Mouse (Mus musculus) left cerebral cortex, postnatal 36 days (tissue): Measurements from ENCODE around the gene 4921509C19Rik. TPM values are rescaled to one million over a fixed set of nuclear protein-coding genes. Genes with fewer than 3 reads are reported as not detected.
"Not testable (repeated sequence)": the region's sequence is repeated elsewhere in the genome, so short reads cannot be mapped to it uniquely, and the experiment has no call there.

Experiments used
- DNase-seq, 2 experiments: peaks; one replicate each; pipeline ENCODE4 v3.0.0; 2021 to 2022; ENCODE audit warnings: low spot score in 2 of 2, mixed read lengths in 1 of 2
- intact Hi-C: fragments of 180-260 bp; cut with DNase I; formaldehyde crosslinking; loops from one replicate; pipeline ENCODE4 v1.15.1; 2025
- total RNA-seq, 2 experiments: library from RNA; stranded (reverse); gene quantifications; 2 replicates each; pipeline ENCODE4 v1.2.3; 2021

4921509C19Rik gene
- not detected for total RNA-seq

- DNase-seq, intact Hi-C loops: not testable (repeated sequence)
These were observed at the start of gene 4921509C19Rik for GRCm38 (mm10) chr2:151476053-151476452. Gene 4921509C19Rik (minus strand): TSS chr2:151476153.

GRCm38 (mm10) chr2:151525520-151525919 lies 49.6 kb upstream of the 4921509C19Rik start:
- no peak for DNase-seq
- intact Hi-C loops, result no loop called here

- peak in 1 of 2 experiments; percentile 16 for DNase-seq
- intact Hi-C loops, result no loop called here
These were observed 48.5 kb upstream of the 4921509C19Rik start for GRCm38 (mm10) chr2:151524324-151525041.

GRCm38 (mm10) chr2:151519000-151519399 lies 43.0 kb upstream of the 4921509C19Rik start:
- no peak for DNase-seq
- intact Hi-C loops, result no loop called here

- peak; percentile 34 to 54 for DNase-seq
- intact Hi-C loops, result no loop called here
These were observed 37.8 kb upstream of the 4921509C19Rik start for GRCm38 (mm10) chr2:151513525-151514285.

GRCm38 (mm10) chr2:151512199-151512598 lies 36.2 kb upstream of the 4921509C19Rik start:
- intact Hi-C loops, result no loop called here
- DNase-seq, result peak; percentile 23 to 58

GRCm38 (mm10) chr2:151504226-151504625 lies 28.3 kb upstream of the 4921509C19Rik start:
- intact Hi-C loops, result no loop called here

GRCm38 (mm10) chr2:151500442-151501007 lies 24.6 kb upstream of the 4921509C19Rik start:
- intact Hi-C loops, result no loop called here
- no peak for DNase-seq

More at GRCm38 (mm10) chr2:151504226-151504625, 28.3 kb upstream of the 4921509C19Rik start:
- no peak for DNase-seq

- intact Hi-C loops, result no loop called here
- no peak for DNase-seq
These were observed 22.4 kb upstream of the 4921509C19Rik start for GRCm38 (mm10) chr2:151498358-151498757.

GRCm38 (mm10) chr2:151494035-151494803 lies 18.3 kb upstream of the 4921509C19Rik start, which contains the start of gene Nsfl1c:
Gene Nsfl1c (plus strand): TSS chr2:151494182.
- intact Hi-C loops, result loop anchor here (1.0 to 5.0 kb wide), 3 partner anchors 49 to 248 kb away; partner anchors contain the start of gene Psmf1
- peak; percentile 94 to 96 for DNase-seq

- intact Hi-C loops, result no loop called here
- no peak for DNase-seq
These were observed 10.5 kb upstream of the 4921509C19Rik start for GRCm38 (mm10) chr2:151486496-151486895.

GRCm38 (mm10) chr2:151434971-151435370 lies 41.0 kb downstream of the 4921509C19Rik start:
- intact Hi-C loops, DNase-seq: not testable (repeated sequence)

- DNase-seq, result not testable (repeated sequence)
These were observed 41.8 kb downstream of the 4921509C19Rik start for GRCm38 (mm10) chr2:151434203-151434602.

More at GRCm38 (mm10) chr2:151434203-151434602, 41.8 kb downstream of the 4921509C19Rik start:
- intact Hi-C loops, result not testable (repeated sequence)

Other genes starting within 250 kb of the 4921509C19Rik start
- 100 to 1,000 TPM; 139 to 150 TPM for gene Nsfl1c, start 18.0 kb upstream of the 4921509C19Rik start, total RNA-seq
- 100 to 1,000 TPM; 745 to 751 TPM for gene Fkbp1a, start 66.3 kb upstream of the 4921509C19Rik start, total RNA-seq
- 1 to 10 TPM; 1.6 to 2.3 TPM for gene Sdcbp2, start 96.5 kb upstream of the 4921509C19Rik start, total RNA-seq
- 100 to 1,000 TPM; 313 to 321 TPM for gene Snph, start 156.4 kb upstream of the 4921509C19Rik start, total RNA-seq
- 1 to 10 TPM in 1 of 2 experiments, under 1 TPM in 1; 0.79 to 1.3 TPM for gene Rad21l, start 192.4 kb upstream of the 4921509C19Rik start, total RNA-seq
- gene Tmem74b, start 225.9 kb upstream of the 4921509C19Rik start, total RNA-seq, result 10 to 100 TPM; 10.1 to 11.6 TPM